Mouse (Mus musculus) CH12.LX (cell line): ENCODE results near the gene Srp54b.
"Not testable (repeated sequence)": the region's sequence is repeated elsewhere in the genome, so short reads cannot be mapped to it uniquely, and the experiment has no call there.

Source experiments
- CHD1 ChIP-seq: IDR thresholded peaks from 2 replicates; pipeline ENCODE4 v1.6.1; 2012; ENCODE audit warnings: low read depth, low read length, improper control_type of control experiment, inconsistent platforms
- CHD2 ChIP-seq: IDR thresholded peaks from 2 replicates; pipeline ENCODE4 v1.6.1; 2011; ENCODE audit warnings: low read length, improper control_type of control experiment
- CTCF ChIP-seq, 2 experiments: IDR thresholded peaks in 1 of 2; conservative IDR thresholded peaks in 1 of 2; 2 replicates each; pipeline ENCODE4 v1.5.1; 2011 to 2012; ENCODE audit warnings: low read depth in 2 of 2, low read length in 2 of 2, improper control_type of control experiment in 1 of 2, inconsistent platforms in 1 of 2, mild to moderate bottlenecking in 1 of 2, moderate library complexity in 1 of 2
- E2F4 ChIP-seq: IDR thresholded peaks from 2 replicates; pipeline ENCODE4 v1.6.1; 2011; ENCODE audit warnings: low read depth, low read length, improper control_type of control experiment; ENCODE audit not compliant: insufficient replicate concordance
- ELF1 ChIP-seq: IDR thresholded peaks from 2 replicates; pipeline ENCODE4 v1.6.1; 2014; ENCODE audit warnings: low read depth, mild to moderate bottlenecking, inconsistent platforms, low read length, improper control_type of control experiment
- EP300 ChIP-seq: IDR thresholded peaks from 2 replicates; pipeline ENCODE4 v1.6.1; 2011; ENCODE audit warnings: low read length, improper control_type of control experiment
- POLR2A ChIP-seq: IDR thresholded peaks from 2 replicates; pipeline ENCODE4 v1.6.1; 2011; ENCODE audit warnings: low read depth, mild to moderate bottlenecking, improper control_type of control experiment, low read length
- TCF12 ChIP-seq: IDR thresholded peaks from 2 replicates; pipeline ENCODE4 v1.6.1; 2014; ENCODE audit warnings: low read depth, mild to moderate bottlenecking, inconsistent platforms, low read length, improper control_type of control experiment
- ZC3H11A ChIP-seq: IDR thresholded peaks from 2 replicates; pipeline ENCODE4 v1.6.1; 2012; ENCODE audit warnings: low read depth, mild to moderate bottlenecking, inconsistent platforms, low read length, improper control_type of control experiment
- ZMIZ1 ChIP-seq: IDR thresholded peaks from 2 replicates; pipeline ENCODE4 v1.6.1; 2012; ENCODE audit warnings: low read depth, mild to moderate bottlenecking, inconsistent platforms, low read length, improper control_type of control experiment
- ZNF384 ChIP-seq: IDR thresholded peaks from 2 replicates; pipeline ENCODE4 v1.6.1; 2012; ENCODE audit warnings: low read depth, low read length, improper control_type of control experiment, inconsistent platforms

DNA sequence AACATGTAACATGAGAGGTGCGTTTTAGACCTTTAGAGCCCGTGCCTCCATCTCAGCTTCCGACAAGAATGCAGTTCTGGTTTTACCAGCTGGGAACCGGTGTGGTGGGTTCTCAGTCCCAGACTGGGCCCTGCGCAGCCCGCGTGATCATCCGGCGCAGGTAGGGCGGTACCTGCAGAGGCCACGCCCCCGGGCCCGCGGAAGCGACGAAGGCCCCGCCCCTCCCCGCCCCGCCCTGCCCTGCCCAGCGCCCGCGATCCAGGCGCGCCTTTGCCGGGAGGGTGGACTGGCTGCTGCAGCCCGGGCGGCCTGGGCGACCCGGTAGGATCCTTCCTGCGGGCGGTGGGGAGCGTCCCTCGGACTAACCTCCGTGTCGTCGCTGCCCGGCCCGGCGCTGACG, 30.7 kb upstream of the Srp54b start, which contains the start of gene Fam177a:
- not testable (repeated sequence) for TF ChIP-seq TCF12; CTCF (conservative IDR thresholded peaks at IDR 0.05 in 1 of 2, IDR thresholded peaks at IDR 0.05 in 1 of 2; ENCODE audit: low read depth in 2 of 2, low read length in 2 of 2); CHD1; CHD2; ZC3H11A; ELF1; ZNF384; EP300; POLR2A; E2F4; ZMIZ1
